Mouse (Mus musculus) liver, postnatal 0 days (tissue): ENCODE results near the gene Exosc8. TPM values are rescaled to one million over a fixed set of nuclear protein-coding genes. Genes with fewer than 3 reads are reported as not detected.

Source experiments
- ATAC-seq: fragments of 200-750 bp; cut with Nextera tagmentation; 2 replicates; pipeline ENCODE4 v1.8.0; 2017; ENCODE audit warnings: mild to moderate bottlenecking, moderate library complexity
- DNase-seq: peaks from one replicate; pipeline ENCODE4 v3.0.0-alpha.2; 2016
- H3K27ac ChIP-seq: fragments of 300-500 bp; sonication (generic); 2 replicates; pipeline ENCODE4 v1.5.1; 2014; ENCODE audit warnings: antibody characterized with exemption, moderate library complexity, mild to moderate bottlenecking, low read depth
- H3K27me3 ChIP-seq: fragments of 300-500 bp; sonication (generic); 2 replicates; pipeline ENCODE4 v1.6.1; 2014; ENCODE audit warnings: low read length, control low read depth, mixed read lengths; ENCODE audit not compliant: insufficient read depth
- H3K36me3 ChIP-seq: fragments of 300-500 bp; sonication (generic); replicated peaks from 2 replicates; pipeline ENCODE4 v1.6.1; 2014; ENCODE audit warnings: mild to moderate bottlenecking, control low read depth, low read length, moderate library complexity, mixed read lengths; ENCODE audit not compliant: insufficient read depth
- H3K4me1 ChIP-seq: fragments of 300-500 bp; sonication (generic); 2 replicates; pipeline ENCODE4 v1.6.1; 2014; ENCODE audit warnings: antibody characterized with exemption, mild to moderate bottlenecking, control low read depth; ENCODE audit not compliant: insufficient read depth
- H3K4me2 ChIP-seq: fragments of 300-500 bp; sonication (generic); 2 replicates; pipeline ENCODE4 v1.6.1; 2014; ENCODE audit warnings: low read depth, mild to moderate bottlenecking, low read length, moderate library complexity, mixed read lengths
- H3K4me3 ChIP-seq: fragments of 300-500 bp; sonication (generic); 2 replicates; pipeline ENCODE4 v1.5.1; 2014; ENCODE audit warnings: low read depth, low read length
- H3K9ac ChIP-seq: fragments of 300-500 bp; sonication (generic); replicated peaks from 2 replicates; pipeline ENCODE4 v1.6.1; 2014; ENCODE audit warnings: mild to moderate bottlenecking, moderate library complexity
- H3K9me3 ChIP-seq: fragments of 300-500 bp; sonication (generic); 2 replicates; pipeline ENCODE4 v1.6.1; 2016; ENCODE audit warnings: mild to moderate bottlenecking, control low read depth, low read length, mixed read lengths
- CTCF ChIP-seq: sonication (generic); IDR thresholded peaks from 2 replicates; pipeline ENCODE4 v1.5.1; 2016; ENCODE audit warnings: antibody characterized with exemption, low read depth
- EP300 ChIP-seq: IDR thresholded peaks from 2 replicates; pipeline ENCODE4 v1.6.1; 2016; ENCODE audit warnings: antibody characterized with exemption, low read depth, mild to moderate bottlenecking
- WGBS: fragments of 180-500 bp; shearing (Covaris S2); extraction: QIAGEN DNeasy Blood & Tissue Kit; methylation state at CpG from one replicate; pipeline ENCODE4 v1.1.7; 2014; ENCODE audit not compliant: insufficient replicate concordance; 5-methylcytosine and 5-hydroxymethylcytosine counted together
- polyA plus RNA-seq: library from polyadenylated mRNA; unstranded; fragments of >200 nt; fragmentation: Nextera tagmentation; extraction: Ambion mirVana; gene quantifications from 2 replicates; pipeline ENCODE4 v1.2.1, GENCODE M21; 2015

Gene Exosc8
- polyA plus RNA-seq, 1 experiment from 2014 or later = 42.7 TPM

DNA sequence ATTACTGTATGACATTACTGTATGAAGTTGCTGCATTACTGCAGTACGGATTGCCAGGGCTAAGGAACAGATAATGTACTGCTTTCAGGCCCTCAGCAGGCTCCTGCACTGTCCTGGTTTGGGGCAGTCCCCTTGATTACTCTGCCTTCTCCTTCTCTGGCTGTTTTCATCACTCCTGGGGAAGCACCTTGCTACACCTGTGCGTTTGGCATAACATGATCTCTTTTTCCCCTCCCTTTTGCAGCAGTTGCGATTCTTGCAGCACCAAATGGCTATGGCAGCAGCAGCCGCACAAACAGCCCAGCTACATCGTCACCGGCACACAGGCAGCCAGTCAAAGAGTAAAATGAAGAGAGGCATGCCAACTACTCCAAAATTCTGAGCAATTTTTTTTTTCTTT is 7.1 kb downstream of the Exosc8 start:
- H3K9me3 ChIP-seq = no peaks in the 10 kb centered on the region
- ATAC-seq = no peak
- no peak overlapping the region for H3K27ac ChIP-seq
- no peak overlapping the region for H3K4me2 ChIP-seq
- WGBS = 90% methylated on average over 6 of the region's 6 CpGs
- no peak for TF ChIP-seq EP300
- no peak for TF ChIP-seq CTCF
- no peak overlapping the region for H3K9ac ChIP-seq
- no peak for DNase-seq
- H3K36me3 ChIP-seq = peaks cover 69% of the 10 kb centered on the region
- H3K4me3 ChIP-seq = no peak overlapping the region
- 0 out of 2 replicates have a peak, but pooled peaks cover 2% of the 10 kb centered on the region for H3K4me1 ChIP-seq
- H3K27me3 ChIP-seq = no peaks in the 10 kb centered on the region

DNA sequence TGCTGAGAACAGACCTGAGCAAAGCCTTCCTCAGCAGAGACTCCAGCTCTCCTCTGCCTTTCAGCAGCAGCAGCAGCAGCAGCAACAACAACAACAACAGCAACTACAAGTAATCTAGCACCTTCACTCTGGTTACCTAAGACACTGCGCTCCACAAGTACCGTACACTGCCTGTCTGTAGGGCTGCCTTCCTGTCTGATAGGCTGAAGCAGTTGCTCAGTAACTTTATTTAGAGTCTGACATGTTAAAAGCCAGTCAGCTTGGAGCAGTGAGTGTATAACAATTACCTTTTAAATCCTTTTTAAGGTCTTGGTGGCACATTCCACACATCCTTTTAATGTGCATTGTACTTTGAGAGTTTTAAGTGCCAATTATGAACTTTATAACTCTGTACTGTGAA is 7.6 kb downstream of the Exosc8 start:
- Histone ChIP-seq H3K4me1 (0 out of 2 replicates have a peak, but pooled peaks cover 3% of the 10 kb centered on the region), H3K36me3 (peaks cover 73% of the 10 kb centered on the region), H3K4me3 (no peak overlapping the region), H3K9me3 (no peaks in the 10 kb centered on the region), H3K27ac (no peak overlapping the region), H3K9ac (no peak overlapping the region), H3K4me2 (no peak overlapping the region), H3K27me3 (no peaks in the 10 kb centered on the region)
- no peak for ATAC-seq
- no peak for DNase-seq
- 100% methylated on average over 2 of the region's 2 CpGs for WGBS
- TF ChIP-seq CTCF (no peak), EP300 (no peak)

DNA sequence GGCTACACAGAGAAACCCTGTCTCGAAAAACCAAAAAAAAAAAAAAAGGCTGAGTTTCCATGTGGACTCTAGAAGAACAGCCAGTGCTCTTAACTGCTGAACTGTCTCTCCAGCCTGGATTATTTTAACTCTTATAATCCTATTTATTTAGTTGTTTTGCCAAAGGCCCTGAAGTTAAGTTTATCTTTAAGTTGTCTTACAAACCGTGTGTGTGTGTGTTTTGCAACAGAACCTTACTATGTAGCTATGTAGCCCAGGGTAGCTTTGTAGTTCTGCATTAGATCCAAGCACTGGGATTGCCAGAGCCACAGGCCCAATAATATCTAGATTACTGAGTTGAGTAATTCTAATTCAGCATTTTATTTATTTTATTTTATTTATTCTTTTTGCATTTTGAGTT is 9.8 kb downstream of the Exosc8 start:
- Histone ChIP-seq H3K4me3 (no peak overlapping the region), H3K9ac (no peak overlapping the region), H3K27ac (no peak overlapping the region), H3K36me3 (peaks cover 67% of the 10 kb centered on the region), H3K9me3 (no peaks in the 10 kb centered on the region), H3K4me1 (0 out of 2 replicates have a peak, but pooled peaks cover 3% of the 10 kb centered on the region), H3K4me2 (no peak overlapping the region), H3K27me3 (no peaks in the 10 kb centered on the region)
- ATAC-seq (no peak), DNase-seq (no peak)
- 66% methylated on average over 2 of the region's 2 CpGs for WGBS
- TF ChIP-seq EP300 = no peak
- TF ChIP-seq CTCF = no peak

DNA sequence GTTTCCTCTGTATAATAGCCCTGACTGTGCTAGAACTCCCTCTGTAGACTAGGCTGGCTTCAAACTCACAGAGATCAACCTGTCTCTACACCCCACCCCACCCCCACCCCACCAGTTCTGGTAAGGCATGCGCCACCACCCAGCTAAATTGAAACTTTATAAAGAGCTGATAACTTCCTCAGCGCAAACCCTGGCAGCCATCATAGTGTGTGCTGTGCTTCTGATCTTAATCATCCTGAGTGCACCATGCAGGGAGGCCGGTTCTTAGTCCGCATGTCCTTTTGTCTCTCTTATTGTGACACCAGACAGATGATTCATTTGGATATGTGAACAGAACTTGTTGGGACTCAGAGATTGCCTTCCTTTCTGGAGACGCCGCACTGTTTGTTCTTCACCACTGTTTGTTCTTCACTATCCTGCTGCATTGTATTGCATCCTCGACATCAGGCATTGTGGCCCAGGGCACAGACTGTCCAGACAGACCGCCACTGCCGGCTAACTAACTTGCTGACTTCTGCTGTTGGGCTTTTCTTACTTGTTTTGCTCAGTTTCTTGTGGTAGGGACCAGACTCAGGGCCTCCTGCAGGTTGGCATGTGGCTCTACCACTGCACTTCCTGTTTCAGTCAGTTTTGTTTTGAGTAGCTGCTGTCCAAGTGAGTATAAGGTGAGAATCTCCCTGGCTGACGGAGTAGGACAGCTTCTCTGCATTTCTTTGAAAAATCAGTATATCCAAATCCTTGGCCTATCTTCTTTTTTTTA is 11.3 kb downstream of the Exosc8 start:
- Histone ChIP-seq H3K27ac (0 out of 2 replicates have a peak overlapping the region, but pooled peaks have one; percentile 39), H3K4me1 (0 out of 2 replicates have a peak, but pooled peaks cover 3% of the 10 kb centered on the region), H3K27me3 (no peaks in the 10 kb centered on the region), H3K9me3 (no peaks in the 10 kb centered on the region), H3K4me3 (no peak overlapping the region), H3K36me3 (peaks cover 60% of the 10 kb centered on the region), H3K4me2 (no peak overlapping the region), H3K9ac (no peak overlapping the region)
- 56% methylated on average over 10 of the region's 10 CpGs for WGBS
- TF ChIP-seq CTCF (no peak), EP300 (no peak)
- ATAC-seq (peak; percentile 64), DNase-seq (no peak)

DNA sequence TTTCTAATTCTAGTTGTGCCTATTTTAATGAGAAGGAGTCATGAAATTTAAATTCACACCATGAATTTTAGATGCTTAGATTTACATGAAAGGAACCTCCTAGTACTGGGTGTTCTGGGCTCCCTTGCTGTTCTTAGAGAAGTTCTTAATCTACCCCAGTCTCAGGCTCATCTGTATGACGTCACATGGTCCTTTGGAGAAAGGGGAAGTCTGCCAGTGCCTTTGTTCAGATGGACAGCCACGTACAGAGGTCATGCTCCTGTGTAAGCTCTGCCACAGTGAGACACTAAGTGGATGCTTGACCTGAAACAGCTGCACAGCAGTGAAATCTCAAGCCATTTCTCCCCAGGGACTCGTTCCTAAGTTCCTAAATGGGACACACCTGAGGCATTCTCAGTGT is 16.2 kb downstream of the Exosc8 start:
- WGBS = 52% methylated on average over 3 of the region's 3 CpGs

DNA sequence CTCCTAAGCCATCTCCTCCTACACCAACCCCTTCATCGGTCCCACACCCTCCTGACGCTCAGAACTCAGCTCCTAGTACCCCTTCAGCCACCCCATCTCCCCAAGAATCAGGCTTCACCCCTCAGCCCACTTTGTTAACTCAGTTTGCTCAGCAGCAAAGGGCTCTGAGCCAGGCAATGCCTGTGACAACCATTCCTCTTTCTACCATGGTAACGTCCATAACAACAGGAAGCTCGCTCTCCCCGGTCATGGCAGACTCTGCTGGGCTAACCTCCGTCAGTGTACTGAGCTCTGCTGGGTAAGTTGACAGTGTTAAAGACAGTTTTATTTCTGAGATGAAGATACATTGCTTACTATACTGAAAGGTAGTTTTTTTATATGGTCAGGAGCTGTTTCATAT is 17.8 kb downstream of the Exosc8 start:
- no peaks in the 10 kb centered on the region for H3K4me1 ChIP-seq
- no peak for TF ChIP-seq CTCF
- TF ChIP-seq EP300 = no peak
- no peak overlapping the region for H3K4me2 ChIP-seq
- ATAC-seq (no peak), DNase-seq (no peak)
- WGBS = 83% methylated on average over 6 of the region's 6 CpGs
- H3K27me3 ChIP-seq = no peaks in the 10 kb centered on the region
- peaks cover 66% of the 10 kb centered on the region for H3K36me3 ChIP-seq
- H3K9me3 ChIP-seq = no peaks in the 10 kb centered on the region
- H3K9ac ChIP-seq = no peak overlapping the region
- no peak overlapping the region for H3K4me3 ChIP-seq
- no peak overlapping the region for H3K27ac ChIP-seq

More for the DNA sequence above, 16.2 kb downstream of the Exosc8 start:
- 0 out of 2 replicates have a peak, but pooled peaks cover 3% of the 10 kb centered on the region for H3K4me1 ChIP-seq
- ATAC-seq = no peak
- peaks cover 66% of the 10 kb centered on the region for H3K36me3 ChIP-seq
- H3K9me3 ChIP-seq = no peaks in the 10 kb centered on the region
- no peaks in the 10 kb centered on the region for H3K27me3 ChIP-seq
- no peak overlapping the region for H3K27ac ChIP-seq
- no peak overlapping the region for H3K9ac ChIP-seq
- no peak for DNase-seq
- no peak overlapping the region for H3K4me3 ChIP-seq
- TF ChIP-seq EP300 (no peak), CTCF (no peak)
- no peak overlapping the region for H3K4me2 ChIP-seq
